Mouse (Mus musculus) frontal cortex, postnatal 14 days (tissue): ENCODE measurements around the gene Sptbn1.

Experiments
- DNase-seq, 2 experiments: peaks; one replicate each; pipeline ENCODE4 v3.0.0; 2022; ENCODE audit warnings: low spot score in 2 of 2

Sptbn1 gene

GRCm38 (mm10) chr11:30267892-30268647 is at the start of gene Sptbn1:
Gene Sptbn1, minus strand, starts transcription at chr11:30268175.
- peak; percentile 76 to 78 for DNase-seq

- no peak for DNase-seq
Measured at GRCm38 (mm10) chr11:30294279-30294678, 26.3 kb upstream of the Sptbn1 start.

- DNase-seq, result no peak
Measured at GRCm38 (mm10) chr11:30292221-30293160, 24.5 kb upstream of the Sptbn1 start.

GRCm38 (mm10) chr11:30291155-30291554 is 23.2 kb upstream of the Sptbn1 start:
- no peak for DNase-seq

- DNase-seq, result no peak
Measured at GRCm38 (mm10) chr11:30289470-30290431, 21.8 kb upstream of the Sptbn1 start.

- DNase-seq, result no peak
Measured at GRCm38 (mm10) chr11:30288075-30288474, 20.1 kb upstream of the Sptbn1 start.

- DNase-seq, result no peak
Measured at GRCm38 (mm10) chr11:30283710-30284109, 15.7 kb upstream of the Sptbn1 start.

- no peak for DNase-seq
Measured at GRCm38 (mm10) chr11:30281096-30281495, 13.1 kb upstream of the Sptbn1 start.

- no peak for DNase-seq
Measured at GRCm38 (mm10) chr11:30279278-30279677, 11.3 kb upstream of the Sptbn1 start.

GRCm38 (mm10) chr11:30275436-30276031 is 7.6 kb upstream of the Sptbn1 start:
- no peak for DNase-seq

- DNase-seq, result no peak
Measured at GRCm38 (mm10) chr11:30269524-30269923, 1.5 kb upstream of the Sptbn1 start.

GRCm38 (mm10) chr11:30268648-30269375 is 837 bp upstream of the Sptbn1 start:
- DNase-seq, result no peak

GRCm38 (mm10) chr11:30267036-30267891 is 711 bp downstream of the Sptbn1 start:
- DNase-seq, result peak; percentile 52 to 58

- DNase-seq, result no peak
Measured at GRCm38 (mm10) chr11:30266691-30267035, 1.3 kb downstream of the Sptbn1 start.

GRCm38 (mm10) chr11:30265666-30266065 is 2.3 kb downstream of the Sptbn1 start:
- DNase-seq, result no peak

- DNase-seq, result no peak
Measured at GRCm38 (mm10) chr11:30263627-30264026, 4.3 kb downstream of the Sptbn1 start.

- no peak for DNase-seq
Measured at GRCm38 (mm10) chr11:30258739-30259350, 9.1 kb downstream of the Sptbn1 start.

GRCm38 (mm10) chr11:30257812-30258211 is 10.2 kb downstream of the Sptbn1 start:
- no peak for DNase-seq

GRCm38 (mm10) chr11:30257085-30257484 is 10.9 kb downstream of the Sptbn1 start:
- DNase-seq, result no peak
